Mouse (Mus musculus) intestine, embryonic 14.5 days (tissue): ENCODE data around the gene Eps15. TPM values are rescaled to one million over a fixed set of nuclear protein-coding genes. Genes with fewer than 3 reads are reported as not detected.

Source experiments
- ATAC-seq: fragments of 200-750 bp; cut with Nextera tagmentation; replicated peaks from 2 replicates; pipeline ENCODE4 v1.8.0; 2017; ENCODE audit warnings: low read depth, moderate number of reproducible peaks, moderate TSS enrichment, moderate library complexity; ENCODE audit not compliant: low FRiP score, low TSS enrichment
- DNase-seq: peaks from one replicate; pipeline ENCODE4 v3.0.0-alpha.2; 2018; ENCODE audit warnings: low spot score
- H3K27ac ChIP-seq: fragments of 300-500 bp; sonication (generic); 2 replicates; pipeline ENCODE4 v1.5.1; 2014; ENCODE audit warnings: low read depth, mild to moderate bottlenecking, control low read depth
- H3K27me3 ChIP-seq: fragments of 300-500 bp; sonication (generic); replicated peaks from 2 replicates; pipeline ENCODE4 v1.6.1; 2014; ENCODE audit warnings: low read length, control low read depth; ENCODE audit not compliant: control insufficient read depth, insufficient read depth
- H3K36me3 ChIP-seq: fragments of 300-500 bp; sonication (generic); 2 replicates; pipeline ENCODE4 v1.6.1; 2014; ENCODE audit warnings: low read length, control low read depth; ENCODE audit not compliant: control insufficient read depth, insufficient read depth
- H3K4me1 ChIP-seq: fragments of 300-500 bp; sonication (generic); replicated peaks from 2 replicates; pipeline ENCODE4 v1.6.1; 2014; ENCODE audit warnings: low read length, control low read depth, mixed read lengths; ENCODE audit not compliant: control insufficient read depth, insufficient read depth
- H3K4me2 ChIP-seq: fragments of 300-500 bp; sonication (generic); 2 replicates; pipeline ENCODE4 v1.6.1; 2014; ENCODE audit warnings: low read length
- H3K4me3 ChIP-seq: fragments of 300-500 bp; sonication (generic); 2 replicates; pipeline ENCODE4 v1.5.1; 2014; ENCODE audit warnings: low read depth, low read length, control low read depth, mixed read lengths
- H3K9ac ChIP-seq: fragments of 300-500 bp; sonication (generic); 2 replicates; pipeline ENCODE4 v1.6.1; 2014; ENCODE audit warnings: mild to moderate bottlenecking, low read length
- H3K9me3 ChIP-seq: fragments of 300-500 bp; sonication (generic); 2 replicates; pipeline ENCODE4 v1.6.1; 2016; ENCODE audit warnings: low read length, control low read depth; ENCODE audit not compliant: control insufficient read depth
- WGBS: fragments of 180-500 bp; shearing (Covaris S2); extraction: QIAGEN DNeasy Blood & Tissue Kit; methylation state at CpG from one replicate; pipeline ENCODE4 v1.1.7; 2014; 5-methylcytosine and 5-hydroxymethylcytosine counted together
- polyA plus RNA-seq: library from polyadenylated mRNA; unstranded; fragments of >200 nt; fragmentation: Nextera tagmentation; extraction: Ambion mirVana; gene quantifications from 2 replicates; pipeline ENCODE4 v1.2.1, GENCODE M21; 2014

Gene Eps15
- polyA plus RNA-seq: 36.6 and 45.3 TPM in 2 replicates

- DNase-seq (peak; percentile 94), ATAC-seq (peak; percentile 97)
- 3% methylated on average over 42 of the region's 44 CpGs for WGBS
- peak within 1 kb of the TSS; percentile 86 for H3K4me3 ChIP-seq
- peak within 1 kb of the TSS; percentile 87 for H3K4me2 ChIP-seq
- H3K4me1 ChIP-seq: peaks cover 13% of the 10 kb centered on the region
- peak within 1 kb of the TSS; percentile 80 for H3K27ac ChIP-seq
- H3K27me3 ChIP-seq: no peaks in the 10 kb centered on the region
- no peaks in the 10 kb centered on the region for H3K36me3 ChIP-seq
- no peaks in the 10 kb centered on the region for H3K9me3 ChIP-seq
- peak within 1 kb of the TSS; percentile 77 for H3K9ac ChIP-seq
Observed at GRCm38 (mm10) chr4:109279689-109280458, at the start of gene Eps15. Gene Eps15, plus strand, starts transcription at chr4:109280268.

GRCm38 (mm10) chr4:109234185-109234584 is 45.9 kb upstream of the Eps15 start, which contains the start of gene Calr4:
Gene Calr4, plus strand, starts transcription at chr4:109234485.
- Histone ChIP-seq H3K4me3 (no peak within 1 kb of the TSS), H3K27ac (no peak within 1 kb of the TSS), H3K36me3 (no peaks in the 10 kb centered on the region), H3K27me3 (no peaks in the 10 kb centered on the region), H3K4me1 (no peaks in the 10 kb centered on the region; the same call in 1 of the 2 replicates), H3K9me3 (no peaks in the 10 kb centered on the region), H3K4me2 (no peak within 1 kb of the TSS), H3K9ac (no peak within 1 kb of the TSS)
- ATAC-seq (no peak), DNase-seq (no peak)
- WGBS: 78% methylated on average over 2 of the region's 2 CpGs

DNA sequence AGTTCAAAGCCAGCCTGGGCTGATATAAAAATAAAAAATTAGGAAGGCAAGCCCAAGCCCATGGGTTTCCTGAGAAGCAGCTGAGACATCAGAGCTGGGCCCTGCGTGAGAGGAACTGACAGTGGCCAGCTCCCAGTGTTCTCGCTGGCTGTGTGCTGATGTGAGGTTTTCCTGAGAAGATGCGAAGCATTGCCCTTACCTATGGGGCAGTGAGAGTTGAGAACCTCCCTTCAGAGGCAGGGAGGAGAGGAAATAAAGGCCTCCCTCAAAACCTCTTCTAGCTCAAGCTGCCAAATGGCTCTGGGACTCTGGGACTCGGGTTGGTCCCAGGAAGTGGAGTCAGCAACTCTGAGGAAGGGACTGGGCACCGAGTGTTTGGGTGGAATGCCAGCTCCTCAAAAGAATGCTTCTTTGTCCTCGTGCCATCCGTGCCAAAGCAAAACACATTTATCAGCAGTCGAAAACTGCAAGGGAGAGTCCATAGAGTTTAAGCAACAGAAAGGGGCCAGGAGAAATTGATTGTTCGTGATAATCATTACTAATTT is 45.2 kb upstream of the Eps15 start:
- no peak for DNase-seq
- 72% methylated on average over 9 of the region's 9 CpGs for WGBS
- no peak overlapping the region for H3K4me2 ChIP-seq
- no peak overlapping the region for H3K27ac ChIP-seq
- no peaks in the 10 kb centered on the region for H3K9me3 ChIP-seq
- ATAC-seq: no peak
- no peak overlapping the region for H3K4me3 ChIP-seq
- no peak overlapping the region for H3K9ac ChIP-seq
- H3K36me3 ChIP-seq: no peaks in the 10 kb centered on the region
- no peaks in the 10 kb centered on the region; the same call in 1 of the 2 replicates for H3K4me1 ChIP-seq
- no peaks in the 10 kb centered on the region for H3K27me3 ChIP-seq

DNA sequence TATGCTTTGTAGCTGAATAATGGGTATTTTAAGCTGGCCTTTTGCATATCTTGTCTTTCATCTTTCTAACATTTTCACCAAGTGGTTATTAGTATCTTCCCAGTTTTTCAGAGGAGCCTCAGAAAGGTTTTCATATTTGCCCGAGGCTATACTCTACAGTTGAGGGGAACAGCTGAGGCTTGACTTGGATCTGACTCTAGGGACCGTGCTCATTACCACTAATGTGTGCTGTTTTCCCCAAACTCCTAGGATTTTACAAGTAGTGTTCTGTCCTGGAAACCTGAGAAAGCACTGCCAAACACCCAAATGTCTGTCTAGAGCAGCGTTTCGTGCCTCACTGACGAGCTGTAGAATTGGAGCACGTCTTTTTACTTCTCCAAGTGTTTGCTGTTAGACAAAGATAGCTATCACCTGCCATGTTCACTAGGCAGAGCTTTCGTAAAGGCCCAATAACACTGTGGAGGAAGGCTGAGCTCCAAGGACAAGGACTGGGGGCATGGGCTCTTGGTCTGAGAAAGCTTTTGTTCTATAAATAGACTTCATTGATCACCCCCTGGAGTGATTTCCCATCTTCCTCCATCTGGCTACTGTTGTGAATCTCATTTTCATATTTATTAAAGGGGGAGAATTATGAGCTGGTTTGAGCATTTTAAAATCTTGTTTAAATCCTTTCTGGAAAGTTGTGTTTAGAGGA is 43.7 kb upstream of the Eps15 start:
- WGBS: 69% methylated on average over 7 of the region's 7 CpGs
- DNase-seq (no peak), ATAC-seq (no peak)
- H3K27me3 ChIP-seq: no peaks in the 10 kb centered on the region
- H3K36me3 ChIP-seq: no peaks in the 10 kb centered on the region
- no peak overlapping the region for H3K9ac ChIP-seq
- no peaks in the 10 kb centered on the region for H3K9me3 ChIP-seq
- H3K27ac ChIP-seq: no peak overlapping the region
- no peak overlapping the region for H3K4me2 ChIP-seq
- no peaks in the 10 kb centered on the region for H3K4me1 ChIP-seq
- H3K4me3 ChIP-seq: no peak overlapping the region

DNA sequence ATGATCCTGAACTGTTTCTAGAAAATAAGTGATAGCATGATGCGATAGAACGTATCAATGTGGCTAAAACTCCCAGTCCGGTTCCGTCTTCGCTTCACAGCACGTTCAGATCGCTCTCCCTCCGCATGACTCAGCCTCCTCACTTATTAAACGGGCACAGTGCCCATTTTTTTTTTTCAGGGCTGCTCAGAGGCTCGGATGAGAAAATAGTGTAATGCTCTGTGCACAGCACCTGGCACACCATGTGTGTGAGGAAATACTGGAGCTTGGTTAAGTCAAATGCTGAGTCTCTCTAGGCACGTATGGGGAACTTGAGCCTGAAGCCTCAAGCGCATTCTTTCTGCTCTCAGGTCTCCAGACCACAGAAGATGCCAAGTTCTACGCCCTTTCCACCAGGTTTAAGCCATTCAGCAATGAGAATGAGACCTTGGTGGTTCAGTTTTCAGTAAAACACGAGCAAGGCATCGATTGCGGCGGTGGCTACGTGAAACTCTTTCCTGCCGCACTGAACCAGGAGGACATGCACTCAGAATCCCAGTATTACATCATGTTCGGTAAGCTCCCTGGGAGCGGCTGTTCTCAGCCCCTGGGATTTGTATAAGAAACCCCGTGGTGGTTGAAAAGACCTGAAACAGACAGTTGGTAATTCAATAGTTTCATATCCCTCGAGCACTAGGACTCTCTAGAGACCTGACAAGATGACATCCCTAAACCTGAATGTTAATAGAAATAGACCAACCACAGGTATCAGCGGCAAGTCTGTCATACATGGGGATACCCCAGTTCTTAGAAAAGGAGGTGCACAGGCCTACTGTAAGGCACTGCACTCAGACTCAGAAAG is 41.4 kb upstream of the Eps15 start:
- Histone ChIP-seq H3K36me3 (no peaks in the 10 kb centered on the region), H3K27ac (no peak overlapping the region), H3K4me1 (no peaks in the 10 kb centered on the region), H3K27me3 (no peaks in the 10 kb centered on the region), H3K4me3 (no peak overlapping the region), H3K9ac (no peak overlapping the region), H3K4me2 (no peak overlapping the region), H3K9me3 (no peaks in the 10 kb centered on the region)
- WGBS: 81% methylated on average over 24 of the region's 24 CpGs
- DNase-seq: no peak
- ATAC-seq: no peak

DNA sequence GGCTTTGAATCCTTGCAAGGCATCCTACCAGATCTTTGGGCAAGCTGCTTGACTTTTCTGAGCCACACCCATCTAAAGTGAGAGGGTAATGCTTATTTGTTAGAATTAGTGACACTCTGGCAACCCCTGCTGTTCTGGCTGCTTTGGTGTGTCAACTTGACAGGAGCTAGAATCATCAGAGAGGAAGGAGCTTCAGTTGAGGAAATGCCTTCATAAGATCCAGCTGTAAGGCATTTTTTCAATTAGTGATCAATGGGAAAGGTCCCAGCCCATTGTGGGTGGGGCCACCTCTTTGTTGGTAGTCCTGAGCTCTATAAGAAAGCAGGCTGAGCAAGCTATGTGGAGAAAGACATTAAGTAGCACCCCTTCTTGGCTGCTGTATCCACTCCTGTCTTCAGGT is 38.8 kb upstream of the Eps15 start:
- no peak overlapping the region for H3K27ac ChIP-seq
- H3K4me3 ChIP-seq: no peak overlapping the region
- ATAC-seq (no peak), DNase-seq (no peak)
- no peaks in the 10 kb centered on the region for H3K27me3 ChIP-seq
- H3K4me1 ChIP-seq: no peaks in the 10 kb centered on the region
- H3K36me3 ChIP-seq: no peaks in the 10 kb centered on the region
- no peak overlapping the region for H3K4me2 ChIP-seq
- H3K9ac ChIP-seq: no peak overlapping the region
- H3K9me3 ChIP-seq: no peaks in the 10 kb centered on the region

- DNase-seq (no peak), ATAC-seq (no peak)
- no peaks in the 10 kb centered on the region for H3K36me3 ChIP-seq
- WGBS: 61% methylated on average over 4 of the region's 4 CpGs
- no peaks in the 10 kb centered on the region for H3K27me3 ChIP-seq
- no peak overlapping the region for H3K4me3 ChIP-seq
- H3K4me1 ChIP-seq: no peaks in the 10 kb centered on the region
- no peaks in the 10 kb centered on the region for H3K9me3 ChIP-seq
- H3K27ac ChIP-seq: no peak overlapping the region
- no peak overlapping the region for H3K4me2 ChIP-seq
- H3K9ac ChIP-seq: no peak overlapping the region
Observed at GRCm38 (mm10) chr4:109241934-109242333, 38.1 kb upstream of the Eps15 start.

- no peak overlapping the region for H3K4me2 ChIP-seq
- no peaks in the 10 kb centered on the region for H3K27me3 ChIP-seq
- no peaks in the 10 kb centered on the region for H3K4me1 ChIP-seq
- DNase-seq: no peak
- ATAC-seq: no peak
- no peaks in the 10 kb centered on the region for H3K9me3 ChIP-seq
- no peak overlapping the region for H3K27ac ChIP-seq
- H3K4me3 ChIP-seq: no peak overlapping the region
- no peak overlapping the region for H3K9ac ChIP-seq
- no peaks in the 10 kb centered on the region for H3K36me3 ChIP-seq
- WGBS: 79% methylated on average over 7 of the region's 7 CpGs
Observed at GRCm38 (mm10) chr4:109244506-109244905, 35.6 kb upstream of the Eps15 start.
